Mouse (Mus musculus) adrenal gland, adult 8-10 months (tissue): ENCODE data around the gene Tubb4b. TPM values are rescaled to one million over a fixed set of nuclear protein-coding genes. Genes with fewer than 3 reads are reported as not detected.

Experiments used
- total RNA-seq, 4 experiments: library from RNA; stranded (reverse); gene quantifications; 2 replicates each; pipeline ENCODE4 v1.2.4; 2022

Tubb4b gene
- total RNA-seq, 4 experiments from 2014 or later: 150 to 307 (median 222) TPM

Other genes starting within 250 kb of the Tubb4b start
- gene Mrpl41, start 249.6 kb downstream of the Tubb4b start, total RNA-seq: 100 to 1,000 TPM in 1 of 4 experiments, 10 to 100 TPM in 3; 85.6 to 109 (median 86.5) TPM
- 10 to 100 TPM; 67.2 to 94.5 (median 71.2) TPM for gene Pnpla7, start 248.7 kb downstream of the Tubb4b start, total RNA-seq
- 10 to 100 TPM; 41.6 to 84.4 (median 63.1) TPM for gene Nsmf, start 170.3 kb downstream of the Tubb4b start, total RNA-seq
- under 1 TPM in 1 of 4 experiments, not detected in 3; 0.27 TPM for gene Entpd8, start 144.4 kb downstream of the Tubb4b start, total RNA-seq
- not detected for gene Noxa1, start 129.6 kb downstream of the Tubb4b start, total RNA-seq
- 1 to 10 TPM; 2.4 to 3.5 (median 2.7) TPM for gene Nrarp, start 43.9 kb downstream of the Tubb4b start, total RNA-seq
- 10 to 100 TPM; 27.4 to 35.0 (median 31.7) TPM for gene Tor4a, start 27.8 kb downstream of the Tubb4b start, total RNA-seq
- 10 to 100 TPM; 59.6 to 74.9 (median 68.6) TPM for gene Nelfb, start 13.2 kb downstream of the Tubb4b start, total RNA-seq
- gene Stpg3, start 10.1 kb downstream of the Tubb4b start, total RNA-seq: not detected
- under 1 TPM in 1 of 4 experiments, not detected in 3; 0.27 TPM for gene Fam166a, start 6.0 kb downstream of the Tubb4b start, total RNA-seq
- gene Slc34a3, start 9.7 kb upstream of the Tubb4b start, total RNA-seq: not detected
- not detected for gene Rnf224, start 12.1 kb upstream of the Tubb4b start, total RNA-seq
- 10 to 100 TPM; 10.3 to 18.0 (median 12.3) TPM for gene Rnf208, start 17.6 kb upstream of the Tubb4b start, total RNA-seq
- not detected for gene Cysrt1, start 17.8 kb upstream of the Tubb4b start, total RNA-seq
- 1 to 10 TPM; 2.2 to 8.9 (median 6.1) TPM for gene AL732309.1, start 22.2 kb upstream of the Tubb4b start, total RNA-seq
- gene Tmem203, start 30.7 kb upstream of the Tubb4b start, total RNA-seq: 10 to 100 TPM; 28.4 to 43.0 (median 31.5) TPM
- gene Tprn, start 37.9 kb upstream of the Tubb4b start, total RNA-seq: 10 to 100 TPM; 10.3 to 14.5 (median 11.1) TPM
- gene Ssna1, start 47.7 kb upstream of the Tubb4b start, total RNA-seq: 10 to 100 TPM; 44.4 to 48.7 (median 47.0) TPM
- gene Anapc2, start 47.8 kb upstream of the Tubb4b start, total RNA-seq: 100 to 1,000 TPM in 3 of 4 experiments, 10 to 100 TPM in 1; 94.6 to 118 (median 102) TPM
- not detected for gene Tmem210, start 63.4 kb upstream of the Tubb4b start, total RNA-seq
- gene Lrrc26, start 65.2 kb upstream of the Tubb4b start, total RNA-seq: not detected
- gene Grin1, start 94.5 kb upstream of the Tubb4b start, total RNA-seq: 10 to 100 TPM; 13.0 to 21.3 (median 17.8) TPM
- 10 to 100 TPM; 66.5 to 71.9 (median 67.6) TPM for gene Man1b1, start 107.6 kb upstream of the Tubb4b start, total RNA-seq
- gene Dpp7, start 131.7 kb upstream of the Tubb4b start, total RNA-seq: 10 to 100 TPM; 39.8 to 59.1 (median 45.7) TPM
- gene Uap1l1, start 141.0 kb upstream of the Tubb4b start, total RNA-seq: 10 to 100 TPM; 29.5 to 48.3 (median 31.5) TPM
- under 1 TPM in 3 of 4 experiments, not detected in 1; 0.31 to 0.71 (median 0.61) TPM for gene Sapcd2, start 147.6 kb upstream of the Tubb4b start, total RNA-seq
- gene Entpd2, start 171.2 kb upstream of the Tubb4b start, total RNA-seq: 1 to 10 TPM; 3.1 to 9.7 (median 5.1) TPM
- gene Npdc1, start 174.6 kb upstream of the Tubb4b start, total RNA-seq: 100 to 1,000 TPM; 148 to 171 (median 163) TPM
- under 1 TPM in 1 of 4 experiments, not detected in 3; 0.13 TPM for gene Fut7, start 198.6 kb upstream of the Tubb4b start, total RNA-seq
- 10 to 100 TPM; 48.9 to 73.0 (median 57.5) TPM for gene Abca2, start 204.0 kb upstream of the Tubb4b start, total RNA-seq
- not detected for gene Clic3, start 232.1 kb upstream of the Tubb4b start, total RNA-seq
- gene Paxx, start 236.4 kb upstream of the Tubb4b start, total RNA-seq: 10 to 100 TPM; 32.4 to 68.2 (median 43.4) TPM
- 10 to 100 TPM in 1 of 4 experiments, 1 to 10 TPM in 3; 3.2 to 10.5 (median 4.4) TPM for gene Ptgds, start 245.3 kb upstream of the Tubb4b start, total RNA-seq